Mouse (Mus musculus) erythroblast, embryonic 14.5 days (primary cell): Measurements from ENCODE around the gene Fmn2.

Experiments
- GATA1 ChIP-seq: IDR thresholded peaks from 2 replicates; pipeline ENCODE4 v1.6.1; 2012; ENCODE audit warnings: low read length, inconsistent platforms, mixed read lengths
- TAL1 ChIP-seq: IDR thresholded peaks from 3 replicates; pipeline ENCODE4 v1.6.1; 2012; ENCODE audit warnings: low read length, inconsistent platforms, mixed read lengths

- TF ChIP-seq TAL1 (no peak), GATA1 (no peak)
Observed at GRCm38 (mm10) chr1:174677211-174677610, 175.6 kb downstream of the Fmn2 start.
